Mouse (Mus musculus) intestine, postnatal 0 days (tissue): Measurements from ENCODE around the gene Abcc4. TPM values are rescaled to one million over a fixed set of nuclear protein-coding genes. Genes with fewer than 3 reads are reported as not detected.

Source experiments
- ATAC-seq: fragments of 200-750 bp; cut with Nextera tagmentation; 2 replicates; pipeline ENCODE4 v1.8.0; 2017; ENCODE audit warnings: mild to moderate bottlenecking, moderate TSS enrichment, moderate library complexity
- H3K27ac ChIP-seq: fragments of 300-500 bp; sonication (generic); 2 replicates; pipeline ENCODE4 v1.5.1; 2014; ENCODE audit warnings: mild to moderate bottlenecking, low read depth, low read length, moderate library complexity
- H3K27me3 ChIP-seq: fragments of 300-500 bp; sonication (generic); replicated peaks from 2 replicates; pipeline ENCODE4 v1.6.1; 2014; ENCODE audit warnings: low read length, mixed read lengths; ENCODE audit not compliant: control insufficient read depth, insufficient read depth
- H3K36me3 ChIP-seq: fragments of 300-500 bp; sonication (generic); 2 replicates; pipeline ENCODE4 v1.6.1; 2014; ENCODE audit warnings: mild to moderate bottlenecking, moderate library complexity; ENCODE audit not compliant: control insufficient read depth, insufficient read depth
- H3K4me1 ChIP-seq: fragments of 300-500 bp; sonication (generic); replicated peaks from 2 replicates; pipeline ENCODE4 v1.6.1; 2014; ENCODE audit warnings: antibody characterized with exemption, low read length, mixed read lengths; ENCODE audit not compliant: control insufficient read depth, insufficient read depth
- H3K4me2 ChIP-seq: fragments of 300-500 bp; sonication (generic); replicated peaks from 2 replicates; pipeline ENCODE4 v1.6.1; 2014; ENCODE audit warnings: low read depth, mild to moderate bottlenecking, moderate library complexity
- H3K4me3 ChIP-seq: fragments of 300-500 bp; sonication (generic); 2 replicates; pipeline ENCODE4 v1.5.1; 2014; ENCODE audit warnings: low read depth, low read length
- H3K9ac ChIP-seq: fragments of 300-500 bp; sonication (generic); 2 replicates; pipeline ENCODE4 v1.6.1; 2014; ENCODE audit warnings: mild to moderate bottlenecking, low read depth, low read length
- H3K9me3 ChIP-seq: fragments of 300-500 bp; sonication (generic); 2 replicates; pipeline ENCODE4 v1.6.1; 2016; ENCODE audit warnings: mixed run types; ENCODE audit not compliant: control insufficient read depth
- CTCF ChIP-seq: sonication (generic); IDR thresholded peaks from 2 replicates; pipeline ENCODE4 v1.5.1; 2016; ENCODE audit warnings: low read depth, mild to moderate bottlenecking, control low read depth, antibody characterized with exemption, moderate library complexity
- WGBS: fragments of 180-500 bp; shearing (Covaris S2); extraction: QIAGEN DNeasy Blood & Tissue Kit; methylation state at CpG from one replicate; pipeline ENCODE4 v1.1.7; 2014; 5-methylcytosine and 5-hydroxymethylcytosine counted together
- polyA plus RNA-seq: library from polyadenylated mRNA; unstranded; fragments of >200 nt; fragmentation: Nextera tagmentation; extraction: Ambion mirVana; gene quantifications from 2 replicates; pipeline ENCODE4 v1.2.1, GENCODE M21; 2015

Gene Abcc4
- polyA plus RNA-seq, 1 experiment from 2014 or later, result 1.4 TPM

DNA sequence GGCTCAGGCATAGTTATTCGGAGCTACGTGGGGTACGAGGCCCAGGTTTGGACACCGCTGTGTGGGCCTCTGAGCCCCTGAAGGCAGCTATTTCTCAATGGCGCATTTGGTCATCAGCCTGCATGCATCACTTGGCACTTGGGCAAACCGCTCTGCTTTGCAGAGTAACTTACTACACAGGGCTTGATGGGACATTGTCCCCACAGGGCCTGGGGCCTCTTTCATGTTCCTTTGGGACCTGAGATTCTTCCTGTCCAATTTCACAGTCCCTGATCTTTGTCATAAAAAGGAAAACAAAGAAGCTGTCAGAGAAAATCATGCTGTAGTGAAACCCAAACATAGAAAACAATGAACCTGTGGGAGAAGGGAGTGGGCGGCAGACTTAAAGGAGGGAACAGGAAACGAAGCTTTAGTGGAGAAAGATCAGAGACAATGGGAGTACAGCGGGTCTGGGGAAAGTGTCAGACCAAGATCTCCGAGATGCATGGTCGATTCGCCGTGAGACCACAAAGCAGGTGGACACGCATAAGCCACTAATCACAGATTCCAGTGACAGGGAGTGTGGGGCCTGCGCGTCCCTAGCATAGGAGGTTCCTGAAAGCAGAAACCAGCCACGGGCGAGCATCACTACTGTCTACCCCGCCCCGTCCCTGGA lies 48.2 kb downstream of the Abcc4 start:
- H3K36me3 ChIP-seq, result no peaks in the 10 kb centered on the region; the same call in 1 of the 2 replicates
- ATAC-seq, result no peak
- no peak overlapping the region for H3K4me3 ChIP-seq
- H3K27ac ChIP-seq, result no peak overlapping the region
- H3K4me2 ChIP-seq, result no peak overlapping the region
- H3K9me3 ChIP-seq, result no peaks in the 10 kb centered on the region
- no peaks in the 10 kb centered on the region for H3K4me1 ChIP-seq
- 84% methylated on average over 20 of the region's 20 CpGs for WGBS
- no peak for TF ChIP-seq CTCF
- no peak overlapping the region for H3K9ac ChIP-seq
- no peaks in the 10 kb centered on the region for H3K27me3 ChIP-seq

DNA sequence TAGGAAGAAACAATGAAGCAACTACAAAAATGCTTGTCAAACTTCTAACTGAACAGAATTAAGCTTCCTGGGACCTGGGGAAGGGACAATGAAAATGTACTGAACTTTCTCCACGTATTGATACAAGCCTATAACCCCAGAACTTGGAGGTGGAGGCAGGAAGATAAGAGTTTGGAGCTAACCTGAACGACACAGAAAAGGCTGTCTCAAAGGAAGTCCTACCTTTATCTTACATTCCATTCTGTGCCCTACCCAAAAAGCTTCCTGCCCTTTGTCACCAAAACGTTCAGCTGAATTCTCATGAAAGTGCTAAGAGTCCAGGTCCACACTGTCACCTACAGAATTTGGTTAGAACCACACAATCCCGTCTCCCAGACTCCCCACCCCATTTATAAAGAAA lies 48.8 kb downstream of the Abcc4 start:
- H3K9me3 ChIP-seq, result no peaks in the 10 kb centered on the region
- no peak overlapping the region for H3K4me3 ChIP-seq
- H3K4me1 ChIP-seq, result no peaks in the 10 kb centered on the region
- TF ChIP-seq CTCF, result no peak
- WGBS, result 40% methylated on average over 4 of the region's 4 CpGs
- no peaks in the 10 kb centered on the region; the same call in 1 of the 2 replicates for H3K36me3 ChIP-seq
- H3K27me3 ChIP-seq, result no peaks in the 10 kb centered on the region
- ATAC-seq, result no peak
- H3K27ac ChIP-seq, result no peak overlapping the region
- no peak overlapping the region for H3K9ac ChIP-seq
- H3K4me2 ChIP-seq, result no peak overlapping the region

DNA sequence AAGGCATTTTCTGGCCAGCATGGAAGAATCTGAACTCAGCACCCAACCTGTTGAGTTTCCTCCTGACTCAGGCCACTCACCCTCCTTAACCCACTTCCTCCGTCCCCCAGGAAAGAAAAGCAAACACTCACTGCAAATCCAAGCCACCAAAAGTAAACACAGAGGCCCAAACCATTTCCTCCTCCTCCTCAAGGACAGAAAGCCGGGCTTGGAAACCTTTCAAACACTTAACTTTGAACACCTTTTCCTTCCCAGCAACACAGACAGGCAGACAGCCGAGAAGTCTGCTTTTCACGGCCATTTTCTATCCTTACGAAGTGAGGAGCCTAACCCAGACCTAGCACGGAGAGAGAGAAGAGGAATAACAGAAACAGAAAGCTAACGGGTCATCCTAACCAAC lies 50.0 kb downstream of the Abcc4 start:
- Histone ChIP-seq H3K27ac (no peak overlapping the region), H3K9ac (no peak overlapping the region)
- 50% methylated on average over 7 of the region's 7 CpGs for WGBS

GRCm38 (mm10) chr14:118654903-118655302 lies 51.1 kb downstream of the Abcc4 start:
- H3K4me3 ChIP-seq, result no peak overlapping the region
- H3K9ac ChIP-seq, result no peak overlapping the region
- no peaks in the 10 kb centered on the region; the same call in 1 of the 2 replicates for H3K36me3 ChIP-seq
- H3K4me1 ChIP-seq, result no peaks in the 10 kb centered on the region
- WGBS, result 74% methylated on average over 2 of the region's 2 CpGs
- H3K9me3 ChIP-seq, result no peaks in the 10 kb centered on the region
- H3K27me3 ChIP-seq, result no peaks in the 10 kb centered on the region
- H3K27ac ChIP-seq, result no peak overlapping the region
- H3K4me2 ChIP-seq, result no peak overlapping the region
- TF ChIP-seq CTCF, result no peak
- ATAC-seq, result no peak

More for the DNA sequence above, 50.0 kb downstream of the Abcc4 start:
- Histone ChIP-seq H3K4me3 (no peak overlapping the region), H3K36me3 (no peaks in the 10 kb centered on the region; the same call in 1 of the 2 replicates), H3K4me1 (no peaks in the 10 kb centered on the region), H3K9me3 (no peaks in the 10 kb centered on the region), H3K27me3 (no peaks in the 10 kb centered on the region), H3K4me2 (no peak overlapping the region)
- no peak for TF ChIP-seq CTCF
- no peak for ATAC-seq

GRCm38 (mm10) chr14:118651704-118652439 lies 54.1 kb downstream of the Abcc4 start:
- 89% methylated on average over 20 of the region's 20 CpGs for WGBS
- Histone ChIP-seq H3K4me3 (no peak overlapping the region), H3K27me3 (no peaks in the 10 kb centered on the region), H3K36me3 (no peaks in the 10 kb centered on the region; the same call in 1 of the 2 replicates), H3K9ac (no peak overlapping the region), H3K9me3 (no peaks in the 10 kb centered on the region), H3K27ac (no peak overlapping the region), H3K4me2 (no peak overlapping the region), H3K4me1 (no peaks in the 10 kb centered on the region)
- ATAC-seq, result no peak
- no peak for TF ChIP-seq CTCF

- 93% methylated on average over 2 of the region's 2 CpGs for WGBS
- no peaks in the 10 kb centered on the region; the same call in 1 of the 2 replicates for H3K36me3 ChIP-seq
- H3K4me3 ChIP-seq, result no peak overlapping the region
- H3K4me2 ChIP-seq, result no peak overlapping the region
- no peak overlapping the region for H3K9ac ChIP-seq
- TF ChIP-seq CTCF, result no peak
- no peaks in the 10 kb centered on the region for H3K9me3 ChIP-seq
- H3K27me3 ChIP-seq, result no peaks in the 10 kb centered on the region
- no peak for ATAC-seq
- H3K27ac ChIP-seq, result no peak overlapping the region
- H3K4me1 ChIP-seq, result no peaks in the 10 kb centered on the region
These were observed 56.1 kb downstream of the Abcc4 start for GRCm38 (mm10) chr14:118649895-118650256.
